Mouse (Mus musculus) neutrophil, adult 5-6 weeks (primary cell): ENCODE results near the gene Cul1. TPM values are rescaled to one million over a fixed set of nuclear protein-coding genes. Genes with fewer than 3 reads are reported as not detected.

Experiments used
- total RNA-seq: library from RNA; stranded (forward); fragments of 200-1000 nt; gene quantifications from 2 replicates; pipeline ENCODE4 v1.2.3, GENCODE M21; 2017

The Cul1 gene
- total RNA-seq, 1 experiment from 2014 or later = 148 TPM

Other genes starting within 250 kb of the Cul1 start
- gene Ezh2, start 141.9 kb downstream of the Cul1 start, total RNA-seq = 37.0 and 40.3 TPM in 2 replicates